Mouse (Mus musculus) ES-E14 (cell line): ENCODE data around the gene Tmem88b. TPM values are rescaled to one million over a fixed set of nuclear protein-coding genes. Genes with fewer than 3 reads are reported as not detected.
A peak's percentile ranks its signal among the peaks of the same experiment; 100 is the strongest.

ENCODE experiments used
- DNase-seq: peaks from one replicate; pipeline ENCODE4 v3.0.0-alpha.2; 2013; ENCODE audit warnings: low read depth, low spot score
- H3K27ac ChIP-seq: 2 replicates; pipeline ENCODE4 v1.5.1; 2012; ENCODE audit warnings: low read depth, mild to moderate bottlenecking, low read length, moderate library complexity, mixed read lengths; ENCODE audit not compliant: poor library complexity, insufficient read depth, severe bottlenecking
- H3K36me3 ChIP-seq: 2 replicates; pipeline ENCODE4 v1.6.1; 2012; ENCODE audit warnings: mild to moderate bottlenecking, low read length, moderate library complexity, mixed read lengths; ENCODE audit not compliant: control insufficient read depth, poor library complexity, insufficient read depth, severe bottlenecking
- H3K4me1 ChIP-seq, 2 experiments: fragments of 150-350 bp in 1 of 2; sonication (generic) in 1 of 2; 2 replicates each; pipeline ENCODE4 v1.6.1; 2012; ENCODE audit warnings: low read length in 2 of 2, mild to moderate bottlenecking in 1 of 2, mixed read lengths in 1 of 2; ENCODE audit not compliant: control insufficient read depth in 2 of 2, insufficient read depth in 2 of 2, poor library complexity in 1 of 2
- H3K4me3 ChIP-seq, 2 experiments: fragments of 150-350 bp in 1 of 2; sonication (generic) in 1 of 2; 2 replicates each; pipeline ENCODE4 v1.5.1; 2012; ENCODE audit warnings: low read length in 2 of 2, low read depth in 1 of 2, mild to moderate bottlenecking in 1 of 2, mixed read lengths in 1 of 2; ENCODE audit not compliant: insufficient read depth in 1 of 2, poor library complexity in 1 of 2, severe bottlenecking in 1 of 2
- H3K9ac ChIP-seq: 2 replicates; pipeline ENCODE4 v1.6.1; 2012; ENCODE audit warnings: low read depth, mild to moderate bottlenecking, low read length, mixed read lengths; ENCODE audit not compliant: poor library complexity, insufficient read depth, severe bottlenecking
- H3K9me3 ChIP-seq: fragments of 150-350 bp; sonication (generic); 2 replicates; pipeline ENCODE4 v1.6.1; 2012; ENCODE audit warnings: low read depth, mild to moderate bottlenecking, low read length; ENCODE audit not compliant: control insufficient read depth, insufficient read depth
- CHD2 ChIP-seq: IDR thresholded peaks from 2 replicates; pipeline ENCODE4 v1.6.1; 2014; ENCODE audit warnings: mild to moderate bottlenecking, low read depth, low read length, inconsistent platforms
- HCFC1 ChIP-seq: IDR thresholded peaks from 2 replicates; pipeline ENCODE4 v1.6.1; 2012; ENCODE audit warnings: low read length, inconsistent platforms, borderline replicate concordance; ENCODE audit not compliant: insufficient read depth
- MAFK ChIP-seq: IDR thresholded peaks from 2 replicates; pipeline ENCODE4 v1.6.1; 2014; ENCODE audit warnings: mild to moderate bottlenecking, low read depth, low read length, inconsistent platforms; ENCODE audit not compliant: insufficient read depth
- ZC3H11A ChIP-seq: IDR thresholded peaks from 2 replicates; pipeline ENCODE4 v1.6.1; 2012; ENCODE audit warnings: low read depth, mild to moderate bottlenecking, inconsistent platforms, low read length, borderline replicate concordance
- ZNF384 ChIP-seq: IDR thresholded peaks from 2 replicates; pipeline ENCODE4 v1.6.1; 2012; ENCODE audit warnings: low read depth, low read length, inconsistent platforms
- in situ Hi-C, 2 experiments: fragments of 600-800 bp; cut with MboI; formaldehyde crosslinking; loops; one replicate each; pipeline ENCODE4 v1.15.1; 2025; ENCODE audit warnings: low sequenced_read_pairs in 2 of 2, inconsistent platforms in 1 of 2; ENCODE audit not compliant: unreplicated experiment in 2 of 2
- total RNA-seq: library from RNA; depleted of rRNA; stranded (reverse); fragments of 300-350 nt; gene quantifications from 2 replicates; pipeline ENCODE4 v1.2.3, GENCODE M21; 2012

The Tmem88b gene
- total RNA-seq, 1 experiment, result 0.09 TPM

DNA sequence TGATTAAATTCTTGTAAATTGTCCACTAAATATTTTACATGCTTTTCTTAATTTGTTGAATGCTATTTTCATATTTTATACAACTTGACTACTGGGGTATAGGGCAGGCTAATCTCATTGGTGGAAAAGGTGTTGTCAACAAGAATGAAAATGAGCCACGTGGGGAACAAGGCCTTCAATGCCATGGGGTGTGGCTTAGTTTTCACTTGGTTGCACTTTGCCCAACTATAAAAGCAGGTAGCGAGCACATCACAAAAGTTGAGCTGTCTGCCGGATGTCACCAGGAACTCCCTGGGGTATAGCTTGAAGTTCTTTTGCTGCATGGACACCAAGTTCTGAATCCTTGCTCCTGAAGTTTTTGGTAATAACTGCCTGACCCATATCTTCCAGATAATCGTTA, 31.9 kb upstream of the Tmem88b start:
- in situ Hi-C loops, result no loop called here
- no peak overlapping the region for H3K27ac ChIP-seq
- TF ChIP-seq MAFK (no peak), ZC3H11A (no peak), ZNF384 (no peak), CHD2 (no peak), HCFC1 (no peak)
- peaks cover 0 to 2% of the 10 kb centered on the region in 2 experiments; a peak in 1 of 4 replicates for H3K4me1 ChIP-seq
- DNase-seq, result no peak
- H3K36me3 ChIP-seq, result peaks cover 50% of the 10 kb centered on the region
- H3K9ac ChIP-seq, result no peak overlapping the region
- H3K9me3 ChIP-seq, result no peaks in the 10 kb centered on the region
- no peak overlapping the region for H3K4me3 ChIP-seq

DNA sequence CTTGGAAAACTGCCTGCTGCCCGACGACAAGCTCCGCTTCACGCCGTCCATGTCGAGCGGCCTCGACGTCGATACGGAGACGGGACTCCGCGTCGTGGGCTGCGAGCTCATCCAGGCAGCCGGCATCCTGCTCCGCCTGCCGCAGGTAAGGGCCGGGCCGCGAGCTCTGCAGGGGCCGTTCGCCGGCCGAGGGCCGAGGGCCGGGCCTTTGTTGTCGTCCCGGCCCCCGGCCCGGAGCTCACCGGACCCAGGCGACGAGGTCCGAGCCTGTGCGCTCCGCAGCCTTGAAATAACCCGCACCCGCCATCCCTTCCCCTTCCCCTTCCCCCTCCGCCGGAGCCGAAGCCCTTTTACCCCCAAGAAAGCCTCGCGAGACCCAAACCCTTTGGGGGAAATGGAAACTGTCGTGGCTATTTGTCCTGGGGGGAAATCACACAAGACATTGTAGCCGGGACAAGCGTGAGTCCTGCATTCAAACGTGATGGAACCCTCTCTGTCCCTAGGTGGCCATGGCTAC, 27.0 kb upstream of the Tmem88b start:
- peak overlapping the region; percentile 93 for H3K27ac ChIP-seq
- H3K9me3 ChIP-seq, result no peaks in the 10 kb centered on the region
- H3K9ac ChIP-seq, result peak overlapping the region; percentile 99
- in situ Hi-C loops, result no loop called here
- no peak for TF ChIP-seq ZC3H11A
- no peak for TF ChIP-seq HCFC1
- TF ChIP-seq ZNF384, result no peak
- TF ChIP-seq CHD2, result peak; percentile 89
- TF ChIP-seq MAFK, result no peak
- H3K36me3 ChIP-seq, result peaks cover 28% of the 10 kb centered on the region
- H3K4me1 ChIP-seq, result peaks cover 0 to 3% of the 10 kb centered on the region in 2 experiments; a peak in 2 of 4 replicates
- DNase-seq, result peak; percentile 39
- H3K4me3 ChIP-seq, result peak overlapping the region; percentile 96 to 97

DNA sequence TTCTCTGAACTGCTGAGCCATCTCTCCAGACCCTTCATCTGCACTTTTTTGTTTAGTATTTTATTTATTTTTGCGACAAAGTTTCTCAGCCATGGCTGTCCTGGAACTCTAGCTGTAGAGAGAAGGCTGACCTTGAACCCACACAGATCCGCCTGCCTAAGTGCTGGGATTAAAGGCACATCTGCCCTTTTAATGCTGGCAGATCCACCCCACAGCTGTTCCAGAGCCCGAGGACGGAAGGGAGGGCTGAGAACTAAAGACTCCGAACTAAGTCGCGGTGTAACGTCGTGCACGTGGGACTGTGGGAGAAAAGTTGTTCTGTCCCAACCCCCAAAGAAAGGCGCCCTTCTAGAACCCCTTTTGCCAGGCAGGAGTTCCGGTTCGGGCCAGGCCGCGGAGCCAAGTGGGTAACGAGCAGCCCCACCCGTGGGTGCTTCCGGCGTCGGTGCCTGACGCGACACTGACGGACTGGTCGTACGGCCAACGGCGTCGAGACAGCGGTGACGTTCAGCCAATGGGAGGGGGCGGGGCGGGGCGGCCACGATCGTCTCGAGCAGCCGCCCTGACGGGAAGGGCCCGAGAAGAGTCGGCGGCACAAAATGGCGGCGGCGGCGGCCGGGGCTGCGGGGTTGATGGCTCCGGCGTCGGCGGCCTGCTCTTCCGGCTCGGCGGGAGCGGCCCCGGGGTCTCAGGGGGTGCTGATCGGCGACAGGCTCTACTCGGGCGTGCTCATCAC, 26.4 kb upstream of the Tmem88b start, which contains the start of gene Ccnl2:
Ccnl2 (plus strand) TSS at position 561 of the 736 bp plus-strand sequence.
- peak within 1 kb of the TSS; percentile 93 for H3K27ac ChIP-seq
- H3K4me1 ChIP-seq, result peaks cover 0 to 2% of the 10 kb centered on the region in 2 experiments; a peak in 2 of 4 replicates
- TF ChIP-seq HCFC1 (0 out of 2 replicates have a peak, but pooled peaks have one; percentile 30), ZC3H11A (no peak), CHD2 (peak; percentile 84)
- peak within 1 kb of the TSS; percentile 96 to 97 for H3K4me3 ChIP-seq
- peaks cover 27% of the 10 kb centered on the region for H3K36me3 ChIP-seq
- in situ Hi-C loops, result no loop called here
- peak; percentile 91 for DNase-seq
- H3K9ac ChIP-seq, result peak within 1 kb of the TSS; percentile 99
- no peaks in the 10 kb centered on the region for H3K9me3 ChIP-seq

DNA sequence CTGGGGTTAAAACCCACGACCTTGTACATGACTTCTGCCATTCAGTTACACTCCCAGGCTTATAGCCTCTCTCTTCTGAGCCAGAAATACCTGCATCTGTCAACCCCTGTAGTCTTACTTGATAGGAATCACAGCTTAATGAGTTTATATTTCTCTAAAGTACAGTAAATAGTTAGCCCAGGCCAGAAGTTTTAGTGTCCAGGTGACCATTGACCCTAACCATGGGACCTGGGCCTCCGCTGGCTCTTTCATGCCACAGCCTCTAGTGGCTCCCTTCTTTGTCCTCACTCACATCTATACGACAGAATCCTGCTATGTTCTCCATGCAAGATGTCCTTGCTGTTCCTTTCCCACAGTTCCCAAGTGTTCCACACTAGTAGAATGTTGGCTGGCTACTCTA, 22.2 kb upstream of the Tmem88b start:
- no peak overlapping the region for H3K4me3 ChIP-seq
- H3K9ac ChIP-seq, result no peak overlapping the region
- H3K4me1 ChIP-seq, result peaks cover 2% of the 10 kb centered on the region in 2 experiments; a peak in 2 of 4 replicates
- no peak for DNase-seq
- peaks cover 17% of the 10 kb centered on the region for H3K36me3 ChIP-seq
- in situ Hi-C loops, result no loop called here
- no peak overlapping the region for H3K27ac ChIP-seq
- H3K9me3 ChIP-seq, result no peaks in the 10 kb centered on the region
- TF ChIP-seq HCFC1 (no peak), ZC3H11A (no peak), MAFK (no peak), CHD2 (no peak), ZNF384 (no peak)
